Mouse (Mus musculus) right cerebral cortex, postnatal 36 days (tissue): ENCODE results near the gene Gm10645.

Source experiments
- DNase-seq, 2 experiments: peaks; one replicate each; pipeline ENCODE4 v3.0.0; 2022; ENCODE audit warnings: low spot score in 2 of 2, mixed read lengths in 1 of 2

The Gm10645 gene

GRCm38 (mm10) chr8:83169127-83169526 lies 3.2 kb upstream of the Gm10645 start:
- DNase-seq, result no peak

- DNase-seq, result no peak
Measured at GRCm38 (mm10) chr8:83167932-83168331, 2.0 kb upstream of the Gm10645 start.

- DNase-seq, result peak; percentile 63 to 66
Measured at GRCm38 (mm10) chr8:83165235-83165930, 587 bp downstream of the Gm10645 start, which contains the start of gene Tbc1d9. Tbc1d9 (plus strand) TSS chr8:83165352.

GRCm38 (mm10) chr8:83160613-83161012 lies 5.4 kb downstream of the Gm10645 start:
- no peak for DNase-seq

- no peak for DNase-seq
Measured at GRCm38 (mm10) chr8:83159615-83160014, 6.4 kb downstream of the Gm10645 start.

- DNase-seq, result no peak
Measured at GRCm38 (mm10) chr8:83158971-83159370, 7.0 kb downstream of the Gm10645 start.

- no peak for DNase-seq
Measured at GRCm38 (mm10) chr8:83155110-83155509, 10.9 kb downstream of the Gm10645 start.

- no peak for DNase-seq
Measured at GRCm38 (mm10) chr8:83152470-83152869, 13.5 kb downstream of the Gm10645 start.

GRCm38 (mm10) chr8:83152055-83152454 lies 13.9 kb downstream of the Gm10645 start:
- DNase-seq, result no peak

GRCm38 (mm10) chr8:83149124-83149523 lies 16.8 kb downstream of the Gm10645 start:
- no peak for DNase-seq

- no peak for DNase-seq
Measured at GRCm38 (mm10) chr8:83145421-83145820, 20.5 kb downstream of the Gm10645 start.

- no peak for DNase-seq
Measured at GRCm38 (mm10) chr8:83144601-83145000, 21.4 kb downstream of the Gm10645 start.

GRCm38 (mm10) chr8:83141358-83141757 lies 24.6 kb downstream of the Gm10645 start:
- no peak for DNase-seq

GRCm38 (mm10) chr8:83140701-83141111 lies 25.3 kb downstream of the Gm10645 start:
- no peak for DNase-seq

GRCm38 (mm10) chr8:83140068-83140467 lies 25.9 kb downstream of the Gm10645 start:
- DNase-seq, result no peak

GRCm38 (mm10) chr8:83135086-83135485 lies 30.9 kb downstream of the Gm10645 start:
- no peak for DNase-seq
